Mouse (Mus musculus): ENCODE results near the gene Edem2.
"Not testable (repeated sequence)": the region's sequence is repeated elsewhere in the genome, so short reads cannot be mapped to it uniquely, and the experiment has no call there.

Gene Edem2

DNA sequence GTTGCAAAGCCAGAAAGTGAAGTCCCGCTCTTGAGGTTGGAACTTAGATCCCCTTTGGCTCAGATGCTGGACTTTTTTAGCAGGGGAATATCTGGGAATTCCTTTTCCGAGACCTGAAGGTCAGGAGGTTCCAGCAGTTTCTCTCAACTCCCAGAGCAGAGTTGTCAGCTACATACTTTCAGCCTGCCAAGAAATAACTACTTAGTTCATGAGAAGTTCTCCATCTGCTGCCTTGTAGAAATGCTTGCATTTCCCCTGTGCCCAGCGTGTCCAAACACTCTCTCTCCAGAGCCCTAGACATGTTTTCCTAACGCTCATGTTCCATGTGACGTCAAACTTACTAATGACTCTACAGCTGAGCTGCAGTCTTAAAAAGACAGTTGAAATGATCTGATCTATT, 5.8 kb upstream of the Edem2 start:
- DNase-seq = no peak

DNA sequence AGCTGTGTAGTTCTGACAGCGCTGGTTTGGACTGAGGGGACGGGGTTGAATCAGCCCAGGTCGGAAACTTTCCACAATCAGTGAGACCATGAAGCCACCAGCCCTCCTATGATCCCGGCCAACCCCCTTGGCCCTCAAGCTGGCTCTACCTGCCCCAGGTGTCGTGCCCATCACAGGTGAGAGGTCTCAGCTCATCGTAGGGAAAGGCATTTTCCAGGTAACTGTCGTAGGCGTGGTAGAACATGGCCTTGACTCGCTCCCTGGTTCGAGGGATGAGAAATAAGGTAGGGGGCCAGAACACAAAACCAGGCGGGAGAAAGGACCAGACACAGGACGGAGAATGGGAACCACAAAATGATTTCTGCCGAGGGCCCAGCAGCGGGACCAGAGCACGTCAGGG, 533 bp downstream of the Edem2 start:
- no peak for DNase-seq

DNA sequence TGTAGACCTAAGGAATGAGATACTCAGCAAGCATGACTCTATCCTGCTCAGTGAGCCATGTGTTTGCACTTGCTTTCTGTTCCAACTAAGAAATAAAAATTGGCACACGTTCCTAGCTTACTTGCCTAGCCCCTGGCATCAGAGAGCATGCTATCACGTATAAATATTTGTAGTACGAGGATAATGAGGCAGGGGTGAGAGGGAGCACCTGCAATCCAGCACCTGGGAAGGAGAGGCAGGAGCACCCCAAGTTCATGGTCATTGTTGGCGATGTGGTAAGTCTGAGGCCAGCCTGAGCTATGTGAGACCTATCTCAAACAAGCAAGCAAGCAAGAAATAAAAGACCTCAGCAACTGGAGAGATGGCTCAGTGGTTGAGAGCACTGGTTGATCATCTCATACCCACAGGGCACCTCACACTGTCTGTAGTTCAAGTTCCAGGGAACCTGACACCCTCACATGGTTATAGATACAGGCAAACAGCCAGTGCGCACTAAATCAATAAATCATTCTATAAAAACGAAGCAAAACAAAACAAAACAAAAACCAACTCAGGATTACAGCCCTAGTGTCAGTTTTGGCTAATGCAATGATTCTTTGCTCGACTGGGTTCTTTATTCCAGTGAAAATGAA, 1.4 kb downstream of the Edem2 start:
- DNase-seq = no peak

DNA sequence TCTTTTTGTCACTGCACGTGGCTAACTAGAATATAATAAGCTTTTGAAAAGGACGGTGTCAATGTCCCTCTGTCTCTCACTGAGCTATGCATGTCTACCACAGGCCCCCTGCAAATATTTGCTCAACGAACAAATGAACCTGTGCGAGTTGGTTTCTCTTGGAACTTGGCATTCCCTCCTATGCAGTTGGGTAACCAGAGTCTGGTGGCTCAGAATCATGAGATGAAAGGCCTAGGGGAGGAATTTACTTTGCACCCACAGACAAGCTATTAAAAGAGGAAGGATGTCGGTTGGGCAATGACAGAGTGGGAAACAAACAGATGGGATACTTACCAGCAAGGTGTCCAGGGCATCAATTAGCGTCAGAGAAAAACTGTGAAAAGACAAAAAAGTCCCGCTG, 3.0 kb downstream of the Edem2 start:
- DNase-seq = peak; percentile 44

DNA sequence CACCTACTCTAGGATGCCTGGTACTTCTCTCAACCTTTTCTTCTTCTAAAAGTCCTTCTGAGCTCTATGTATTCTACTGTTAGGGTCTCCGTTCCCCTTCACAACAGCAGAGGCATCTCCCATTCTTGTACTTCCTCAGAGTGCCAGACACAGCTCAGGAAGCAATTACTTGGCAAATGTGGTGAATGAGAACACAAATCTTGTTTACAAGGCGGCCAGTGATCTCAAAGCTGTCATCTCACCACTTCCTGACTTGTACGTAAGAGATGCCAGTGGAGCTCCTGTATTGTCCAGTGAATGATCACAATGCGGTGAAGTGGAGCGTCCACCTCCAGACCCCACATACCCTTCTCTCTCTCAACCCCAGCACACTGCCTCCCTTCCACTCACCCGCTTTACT, 4.7 kb downstream of the Edem2 start:
- DNase-seq = no peak

DNA sequence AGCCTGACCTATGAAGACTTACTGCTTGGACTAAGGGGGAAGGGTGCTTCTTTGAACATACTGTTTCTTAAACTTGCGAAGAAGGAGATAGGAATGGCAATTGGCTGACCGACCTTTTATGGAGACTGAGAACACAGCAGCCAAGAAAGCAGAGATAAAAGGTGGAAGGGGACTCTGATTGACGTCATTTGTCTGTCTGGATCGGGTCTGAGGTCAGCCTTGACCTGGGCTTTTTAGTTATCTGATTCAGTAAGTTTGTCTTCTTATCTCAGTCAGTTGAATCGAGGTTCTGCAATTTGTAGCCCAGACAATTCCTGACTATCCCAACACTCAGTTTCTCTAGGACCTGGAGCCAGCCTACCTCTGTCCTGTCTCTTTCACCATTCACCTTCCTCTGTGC, 5.2 kb downstream of the Edem2 start:
- DNase-seq = no peak

DNA sequence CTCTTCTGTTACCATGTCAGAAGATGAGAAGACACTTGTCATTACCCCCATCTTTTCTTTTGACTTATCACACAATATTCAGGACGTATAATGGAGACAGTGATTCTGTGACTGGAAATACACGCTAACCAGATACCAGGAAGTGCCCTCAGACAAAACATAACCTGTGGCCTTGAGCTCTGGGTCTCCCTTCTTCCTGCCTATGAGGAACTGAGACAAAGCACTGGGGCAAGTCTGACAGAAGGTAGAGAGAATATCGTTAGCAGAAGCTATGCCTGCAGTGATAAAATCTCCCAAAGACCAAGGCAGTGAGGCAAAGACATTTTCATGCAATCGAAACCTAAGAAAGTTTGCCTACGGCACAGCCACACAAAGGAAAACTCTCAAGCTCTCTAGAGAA, 8.7 kb downstream of the Edem2 start:
- no peak for DNase-seq

DNA sequence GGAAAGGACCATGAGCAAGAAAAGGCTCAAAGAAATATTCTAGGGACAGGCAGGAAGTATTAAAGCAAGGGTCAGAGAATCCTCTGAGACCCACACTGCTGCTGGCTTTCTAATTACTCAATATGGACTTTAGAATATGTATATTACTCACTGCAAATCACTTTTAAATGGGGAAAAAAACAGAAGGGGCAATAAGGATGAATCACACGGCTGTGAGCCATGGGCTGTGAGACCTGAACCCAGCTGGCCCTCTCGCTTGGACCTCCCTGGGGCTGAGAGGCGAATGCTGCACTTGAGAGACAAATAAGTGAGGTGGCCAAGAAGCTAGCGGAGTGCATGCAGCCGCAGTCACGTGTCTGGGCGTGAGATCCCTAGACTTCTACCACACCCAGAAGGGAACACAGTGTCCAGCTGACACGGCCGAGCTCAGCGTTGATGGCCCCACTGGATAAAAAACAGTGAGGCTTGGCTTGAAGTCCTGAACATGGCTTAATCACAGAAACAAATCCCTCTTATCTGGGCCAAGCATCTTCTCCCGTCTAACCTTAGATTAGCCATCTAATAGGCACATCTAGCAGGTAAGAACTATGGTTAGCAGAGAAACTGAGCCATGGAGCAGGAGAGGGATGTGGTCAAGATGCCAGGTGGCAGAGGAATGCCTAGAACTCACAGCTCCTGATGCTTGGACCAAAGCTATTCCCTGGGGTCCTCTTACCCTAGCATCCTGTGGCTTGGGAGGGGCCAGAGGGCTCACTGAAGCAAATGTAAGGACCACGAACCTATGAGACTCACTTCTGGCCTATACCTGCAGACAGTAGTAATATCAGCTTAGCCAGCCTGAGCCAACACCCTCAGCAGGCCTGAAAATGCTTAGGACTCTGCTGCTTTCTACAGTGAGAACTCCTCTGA, 11.9 kb downstream of the Edem2 start:
- DNase-seq = no peak

DNA sequence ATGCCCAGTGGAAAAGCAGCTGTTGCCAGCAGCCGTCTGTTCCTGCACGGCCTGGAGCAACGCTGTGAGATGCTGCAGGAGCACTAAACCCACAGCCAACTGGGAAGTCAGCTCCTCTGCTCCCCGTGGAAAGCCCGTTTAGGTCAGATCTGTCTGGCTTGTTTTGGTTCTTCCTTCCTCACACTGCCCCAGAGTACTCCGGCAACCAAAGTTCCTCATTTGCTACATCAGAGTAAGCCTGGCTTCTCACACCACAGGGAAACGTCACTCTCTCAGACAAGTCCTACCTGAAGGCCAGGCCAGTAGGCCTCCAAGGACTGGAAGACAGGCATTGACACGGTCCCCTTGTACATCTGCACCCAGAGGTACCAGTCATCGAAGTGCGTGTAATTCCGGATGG, 18.7 kb downstream of the Edem2 start:
- no peak for DNase-seq

DNA sequence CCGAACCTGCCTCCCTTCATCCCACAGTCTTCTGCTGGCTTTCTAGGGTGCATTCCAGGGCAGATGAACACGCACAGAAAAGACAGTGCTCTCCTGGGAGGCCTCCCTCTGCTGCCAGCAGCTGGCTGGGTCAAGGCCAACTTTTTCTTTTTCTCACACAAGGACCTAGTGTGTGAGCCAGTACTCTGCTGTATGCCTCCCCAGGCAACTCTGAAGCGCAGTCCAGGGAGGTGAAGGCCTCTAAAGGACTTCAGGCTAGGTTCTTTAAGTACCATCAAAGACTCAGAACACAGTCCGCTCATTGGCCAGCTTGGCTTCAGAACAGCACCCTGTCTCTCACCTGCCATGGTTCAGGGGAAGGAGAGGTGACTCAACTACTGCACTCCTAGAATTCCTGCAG, 22.0 kb downstream of the Edem2 start:
- peak; percentile 53 for DNase-seq

DNA sequence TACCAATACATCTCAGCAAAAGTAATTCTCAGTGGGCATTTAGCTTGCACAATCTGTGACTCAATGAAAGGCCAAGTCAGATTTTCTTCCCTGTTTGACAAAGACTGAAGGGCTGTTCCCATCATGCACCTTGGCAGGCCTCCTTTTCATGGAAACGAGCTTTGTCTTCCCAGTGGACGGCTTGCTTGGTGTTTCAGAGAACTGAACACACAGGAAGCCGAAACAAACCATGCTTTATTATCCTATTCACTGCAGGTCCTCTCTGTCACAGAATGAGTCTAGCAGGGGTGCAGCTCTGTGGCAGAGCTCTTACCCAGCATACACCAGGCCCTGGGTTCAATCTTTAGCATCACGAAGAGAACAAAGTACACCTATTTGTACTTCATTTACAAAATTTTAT, 25.6 kb downstream of the Edem2 start:
- no peak for DNase-seq

DNA sequence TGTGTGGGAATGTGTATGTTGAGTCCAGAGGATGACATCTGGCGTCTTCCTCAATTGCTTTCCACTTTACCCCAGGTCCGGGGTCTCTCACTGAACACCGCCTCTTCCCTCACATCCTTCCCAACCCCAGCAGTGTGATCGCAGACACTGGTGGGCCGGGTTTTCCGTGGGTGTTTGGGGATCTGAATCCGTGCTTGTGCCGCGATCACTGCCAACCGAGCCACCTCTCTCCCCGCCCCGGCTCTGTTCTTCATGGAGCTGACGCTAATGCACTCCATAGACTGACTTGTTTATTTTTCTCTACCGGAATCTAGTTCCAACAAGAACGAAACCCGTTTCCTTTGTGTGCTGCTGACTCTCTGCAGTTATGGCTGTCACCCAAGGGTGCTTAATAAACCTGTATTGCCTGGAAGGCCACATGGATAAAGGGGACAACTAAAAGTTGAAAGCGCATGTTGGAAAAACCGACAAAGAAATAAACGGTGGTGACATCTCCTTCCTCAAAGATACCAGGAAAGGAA, 27.8 kb downstream of the Edem2 start:
- DNase-seq = no peak

DNA sequence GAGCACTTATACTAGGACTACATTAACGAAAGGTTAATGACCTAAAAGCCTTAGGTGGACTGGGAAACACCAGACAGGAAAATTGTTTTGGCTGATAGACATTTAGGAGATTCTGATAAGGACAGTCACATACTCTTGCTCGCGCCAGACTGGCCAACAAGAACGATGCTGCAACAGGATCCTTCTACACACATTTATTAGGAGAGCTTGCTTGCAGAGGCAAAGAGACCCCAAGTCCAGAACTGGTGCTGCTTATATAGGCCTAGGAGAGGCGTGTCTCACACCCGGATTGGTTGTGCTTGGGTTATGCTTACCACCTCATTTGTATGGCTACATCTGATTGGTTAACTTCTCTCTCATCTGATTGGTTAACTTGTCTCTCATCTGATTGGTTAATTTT, 30.8 kb downstream of the Edem2 start:
- DNase-seq = not testable (repeated sequence)

DNA sequence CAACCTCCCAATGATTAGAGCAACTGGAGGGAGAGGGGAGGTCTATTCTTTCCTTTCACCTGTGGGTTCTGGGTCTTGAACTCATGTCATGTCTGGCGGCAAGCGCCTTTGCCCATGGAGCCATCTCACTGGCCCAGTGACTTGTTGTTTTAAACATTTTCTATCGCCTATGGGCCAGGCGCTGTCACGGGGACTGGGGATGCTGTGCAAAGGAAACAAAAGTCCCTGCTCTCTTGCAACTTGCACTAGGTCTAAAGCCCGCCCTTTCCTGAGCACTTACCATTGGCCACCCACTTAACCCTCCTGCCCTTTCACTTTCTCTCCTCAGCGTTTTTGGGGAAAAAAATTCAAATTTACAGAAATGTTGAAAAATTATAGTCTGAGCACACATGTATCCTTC, 32.4 kb downstream of the Edem2 start:
- DNase-seq = no peak

DNA sequence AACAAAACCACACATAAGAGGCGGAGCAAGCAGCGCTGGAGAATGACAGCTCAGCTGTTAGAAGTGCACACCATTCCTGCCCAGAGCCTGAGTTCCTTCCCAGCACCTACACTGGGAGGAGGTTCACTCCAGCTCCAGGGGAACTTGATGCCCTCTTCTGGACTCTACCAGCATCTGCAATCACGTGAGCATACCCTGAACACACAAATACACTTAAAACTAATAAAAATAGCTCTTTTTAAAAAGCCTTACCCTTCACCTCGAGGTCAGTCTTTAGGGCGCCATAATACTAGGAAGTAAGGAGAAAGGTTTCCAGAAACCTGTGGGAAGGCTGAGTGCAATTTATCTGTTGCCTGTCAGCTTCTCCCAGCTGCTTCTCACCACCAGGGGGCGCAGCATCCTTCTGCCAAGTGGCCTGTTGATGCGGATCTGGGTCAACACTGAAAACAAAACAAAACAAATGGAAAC, 33.1 kb downstream of the Edem2 start:
- DNase-seq = peak; percentile 74

DNA sequence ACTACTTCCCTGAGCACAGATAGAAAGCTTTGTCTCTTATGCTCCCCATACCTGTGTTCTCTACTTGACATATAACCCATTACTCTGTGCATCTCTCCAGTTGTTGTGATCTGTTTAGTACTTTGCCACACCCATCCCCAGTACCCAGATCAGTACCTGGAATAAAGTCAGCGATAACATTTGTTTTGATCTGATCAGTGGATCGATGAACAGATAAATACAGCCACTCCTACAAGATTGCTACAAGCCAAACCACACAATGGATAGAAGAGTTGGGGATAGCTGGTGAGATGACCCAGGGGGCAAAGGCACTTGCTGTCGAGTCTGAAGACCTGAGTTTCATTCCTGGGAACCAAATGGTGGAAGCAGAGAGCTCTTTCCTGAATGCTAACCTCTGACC, 34.0 kb downstream of the Edem2 start:
- no peak for DNase-seq

DNA sequence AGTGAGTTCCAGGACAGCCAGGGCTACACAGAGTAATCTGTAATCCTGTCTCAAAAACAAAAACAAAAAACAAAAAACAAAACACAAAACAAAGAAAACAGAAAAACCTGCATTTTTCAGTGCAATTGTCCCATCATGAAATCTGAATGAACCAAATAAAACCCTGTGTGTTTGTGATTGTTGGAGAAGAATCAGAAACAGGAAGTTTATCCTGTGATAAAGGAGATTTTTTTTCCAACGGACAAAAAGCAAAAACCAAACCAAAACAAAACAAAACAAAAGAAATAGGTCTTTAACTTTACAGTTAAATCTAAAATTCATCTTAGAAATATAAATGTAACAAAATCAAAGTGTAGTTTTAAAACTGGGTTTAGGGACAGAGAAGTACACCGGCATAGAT, 34.7 kb downstream of the Edem2 start:
- DNase-seq = no peak

DNA sequence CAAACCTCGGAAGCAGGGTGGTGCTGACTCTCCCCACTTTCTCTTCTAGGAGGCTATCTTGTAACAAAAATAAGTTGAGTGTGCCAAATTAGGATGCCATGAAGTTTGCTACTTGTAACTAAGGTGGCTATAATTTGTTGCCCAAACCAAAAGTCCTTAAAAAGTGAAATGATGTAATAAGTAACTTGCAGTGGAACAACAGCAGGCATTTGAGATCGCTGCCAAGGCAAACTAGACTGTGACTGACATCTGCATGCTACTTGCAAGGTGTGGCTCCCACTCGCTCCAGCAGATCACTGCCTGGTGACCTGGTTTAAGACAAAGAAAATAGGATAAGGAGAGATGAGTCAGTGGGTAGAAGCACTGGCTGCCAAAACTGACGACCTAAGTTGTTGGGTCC, 36.1 kb downstream of the Edem2 start:
- DNase-seq = no peak

DNA sequence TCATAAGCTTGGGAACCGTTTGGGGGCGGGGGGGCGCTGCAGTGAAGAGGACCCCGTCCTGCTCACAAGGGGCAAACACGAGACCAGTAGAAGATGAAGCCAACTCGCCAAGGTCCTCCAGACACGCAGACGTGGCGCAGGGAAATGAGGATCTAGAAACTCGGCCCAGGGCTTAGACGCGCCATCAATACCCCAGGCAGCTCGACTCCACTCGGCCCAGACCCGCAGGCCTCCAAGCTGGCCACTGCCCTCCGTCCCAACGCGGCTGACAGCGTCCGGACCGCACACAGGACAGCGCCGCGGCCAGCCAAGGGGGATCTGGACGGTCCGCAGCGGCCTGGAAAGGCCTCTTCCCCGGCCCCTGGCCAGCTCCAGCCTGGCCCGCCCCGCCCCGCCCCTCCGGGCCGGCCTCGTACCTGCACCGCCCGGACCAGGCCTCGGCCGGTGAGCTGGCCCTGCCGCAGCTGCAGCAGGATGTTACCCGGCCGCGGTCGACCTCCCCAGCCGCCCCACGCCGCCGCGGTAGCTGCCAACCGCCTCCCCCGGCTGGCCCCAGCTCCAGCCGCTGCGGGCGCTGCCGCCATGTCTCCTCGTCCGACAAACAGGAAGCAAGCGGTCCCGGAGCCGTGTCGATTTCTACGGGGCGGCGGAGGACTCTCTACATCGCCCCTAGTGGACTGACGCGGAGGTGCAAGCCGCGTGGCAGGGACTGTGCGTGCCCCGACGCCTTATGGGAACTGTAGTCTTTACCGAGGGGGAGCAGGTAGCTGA, 37.4 kb downstream of the Edem2 start, which contains the start of gene Trpc4ap:
Trpc4ap (minus strand) TSS at position 662 of the 771 bp plus-strand sequence.
- peak; percentile 94 for DNase-seq

DNA sequence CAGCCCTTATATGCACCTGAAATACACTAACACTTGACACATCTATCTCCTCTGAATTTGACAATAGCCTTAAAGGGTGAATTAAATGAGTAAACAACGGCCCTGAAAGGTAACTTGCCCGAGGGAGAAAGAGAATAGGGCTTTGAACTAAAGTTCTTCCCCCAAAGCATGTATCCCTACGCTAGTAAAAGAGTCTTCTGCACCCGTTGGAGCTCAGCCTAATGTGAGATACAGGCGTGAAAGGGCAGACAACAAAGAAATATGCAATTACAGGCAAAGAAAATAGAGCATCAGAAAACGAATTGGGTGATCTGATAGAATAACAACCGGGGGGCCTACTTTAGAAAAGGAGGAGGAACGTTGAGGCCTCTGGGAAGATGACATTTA, 37.9 kb downstream of the Edem2 start:
- no peak for DNase-seq

DNA sequence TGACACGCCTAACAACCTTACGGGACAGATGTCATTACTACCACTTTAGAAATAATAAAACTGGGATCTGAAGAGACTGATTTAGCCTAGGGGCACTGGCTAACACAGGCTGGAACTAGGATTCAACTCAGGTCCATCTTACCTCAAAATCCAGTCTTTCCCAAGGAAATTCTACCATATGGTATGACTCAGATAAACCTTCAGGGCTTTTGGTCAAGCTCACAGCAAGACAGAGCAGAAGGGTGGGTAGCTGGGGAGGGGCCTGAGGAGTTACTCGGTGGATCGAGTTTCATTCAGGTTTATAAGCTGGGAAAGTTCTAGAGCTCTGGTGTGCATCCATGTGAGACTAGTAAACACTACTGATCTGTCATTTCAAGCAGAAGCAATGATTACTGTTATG, 40.1 kb downstream of the Edem2 start:
- DNase-seq = no peak

DNA sequence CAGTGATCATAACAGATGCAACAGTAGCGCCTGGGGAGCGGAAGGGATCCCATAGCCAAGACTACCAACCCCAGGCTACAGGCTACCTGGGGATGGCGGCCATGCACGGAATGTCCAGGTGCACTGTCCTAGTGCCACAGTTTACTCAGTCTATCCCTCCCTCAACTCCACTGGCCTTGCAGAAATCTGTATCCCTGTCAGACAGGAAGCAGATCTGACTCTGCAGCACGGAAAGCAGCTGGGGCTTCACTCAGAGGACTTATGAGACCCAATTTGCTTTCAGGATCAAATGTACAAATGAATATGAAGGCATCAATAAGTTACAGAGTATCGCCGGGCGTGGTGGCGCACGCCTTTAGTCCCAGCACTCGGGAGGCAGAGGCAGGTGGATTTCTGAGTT, 41.5 kb downstream of the Edem2 start:
- DNase-seq = no peak

DNA sequence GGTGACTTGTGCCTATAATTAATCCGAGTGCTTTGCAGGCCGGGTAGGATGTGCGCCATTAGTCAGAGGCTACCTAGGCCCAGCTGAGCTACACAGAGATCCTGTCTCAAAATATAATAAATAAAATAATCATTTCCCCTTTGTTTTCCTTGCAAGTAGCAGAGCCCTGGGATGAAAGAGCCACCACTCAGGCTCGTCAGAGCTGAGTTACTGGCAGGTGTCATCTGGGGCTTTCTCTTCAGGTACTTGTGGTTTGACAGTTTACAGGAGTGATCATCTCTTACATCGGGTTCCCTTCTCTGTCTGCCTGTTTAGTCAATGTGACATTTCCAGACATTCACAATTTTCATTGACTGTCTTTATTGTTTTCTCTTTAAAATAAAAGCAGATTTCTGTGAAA, 42.7 kb downstream of the Edem2 start:
- no peak for DNase-seq

Data from layer of hippocampus, adult 9-11 months (tissue).